Mouse (Mus musculus) ovary, adult 2 months (tissue): ENCODE measurements around the gene Hist1h3a. TPM values are rescaled to one million over a fixed set of nuclear protein-coding genes. Genes with fewer than 3 reads are reported as not detected.

Source experiments
- polyA plus RNA-seq: library from polyadenylated mRNA; depleted of rRNA; stranded (reverse); fragments of >200 nt; gene quantifications from 2 replicates; pipeline ENCODE4 v1.2.3, GENCODE M21; 2012; rRNA removed

Hist1h3a gene
- polyA plus RNA-seq = 37.1 and 48.7 TPM in 2 replicates

GRCm38 (mm10) chr13:23761871-23762821 is at the start of gene Hist1h3a:
Gene Hist1h3a (minus strand): TSS chr13:23762386.

GRCm38 (mm10) chr13:23806422-23807052 is 44.4 kb upstream of the Hist1h3a start, which contains the start of gene Slc17a2:
Gene Slc17a2 (plus strand): TSS chr13:23806993.

DNA sequence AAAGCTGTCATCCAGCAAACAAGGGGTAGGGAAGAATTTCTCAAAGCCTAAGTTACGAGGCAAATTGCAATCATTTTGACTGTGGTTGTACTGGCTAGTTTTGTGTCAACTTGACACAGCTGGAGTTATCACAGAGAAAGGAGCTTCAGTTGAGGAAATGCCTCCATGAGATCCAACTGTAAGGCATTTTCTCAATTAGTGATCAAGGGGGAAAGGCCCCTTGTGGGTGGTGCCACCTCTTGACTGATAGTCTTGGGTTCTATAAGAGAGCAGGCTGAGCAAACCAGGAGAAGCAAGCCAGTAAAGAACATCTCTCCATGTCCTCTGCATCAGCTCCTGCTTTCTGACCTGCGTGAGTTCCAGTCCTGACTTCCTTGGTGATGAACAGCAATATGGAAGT is 7.4 kb upstream of the Hist1h3a start, which contains the start of gene Trim38:
Gene Trim38 (plus strand): TSS at position 301 of the 400 bp plus-strand sequence.

DNA sequence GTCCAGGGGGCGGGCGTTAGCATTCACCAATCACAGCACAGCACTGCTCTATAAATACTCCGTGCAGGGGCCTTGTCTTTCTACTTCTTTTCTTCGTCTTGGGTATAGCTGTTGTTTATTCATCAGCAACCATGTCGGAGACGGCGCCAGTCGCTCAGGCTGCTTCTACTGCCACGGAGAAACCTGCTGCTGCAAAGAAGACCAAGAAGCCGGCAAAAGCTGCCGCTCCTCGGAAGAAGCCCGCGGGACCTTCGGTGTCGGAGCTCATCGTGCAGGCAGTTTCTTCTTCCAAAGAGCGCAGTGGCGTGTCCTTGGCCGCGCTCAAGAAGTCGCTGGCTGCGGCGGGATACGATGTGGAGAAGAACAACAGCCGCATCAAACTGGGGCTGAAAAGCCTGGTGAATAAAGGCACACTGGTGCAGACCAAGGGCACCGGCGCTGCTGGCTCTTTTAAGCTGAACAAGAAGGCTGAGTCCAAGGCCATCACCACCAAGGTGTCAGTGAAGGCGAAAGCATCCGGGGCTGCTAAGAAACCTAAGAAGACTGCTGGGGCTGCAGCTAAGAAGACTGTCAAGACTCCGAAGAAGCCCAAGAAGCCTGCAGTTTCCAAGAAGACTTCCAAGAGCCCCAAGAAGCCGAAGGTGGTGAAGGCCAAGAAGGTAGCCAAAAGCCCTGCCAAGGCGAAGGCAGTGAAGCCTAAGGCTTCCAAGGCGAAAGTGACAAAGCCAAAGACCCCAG is 1.6 kb upstream of the Hist1h3a start, which contains the start of gene Hist1h1a:
Gene Hist1h1a (plus strand): TSS at position 81 of the 738 bp plus-strand sequence.

DNA sequence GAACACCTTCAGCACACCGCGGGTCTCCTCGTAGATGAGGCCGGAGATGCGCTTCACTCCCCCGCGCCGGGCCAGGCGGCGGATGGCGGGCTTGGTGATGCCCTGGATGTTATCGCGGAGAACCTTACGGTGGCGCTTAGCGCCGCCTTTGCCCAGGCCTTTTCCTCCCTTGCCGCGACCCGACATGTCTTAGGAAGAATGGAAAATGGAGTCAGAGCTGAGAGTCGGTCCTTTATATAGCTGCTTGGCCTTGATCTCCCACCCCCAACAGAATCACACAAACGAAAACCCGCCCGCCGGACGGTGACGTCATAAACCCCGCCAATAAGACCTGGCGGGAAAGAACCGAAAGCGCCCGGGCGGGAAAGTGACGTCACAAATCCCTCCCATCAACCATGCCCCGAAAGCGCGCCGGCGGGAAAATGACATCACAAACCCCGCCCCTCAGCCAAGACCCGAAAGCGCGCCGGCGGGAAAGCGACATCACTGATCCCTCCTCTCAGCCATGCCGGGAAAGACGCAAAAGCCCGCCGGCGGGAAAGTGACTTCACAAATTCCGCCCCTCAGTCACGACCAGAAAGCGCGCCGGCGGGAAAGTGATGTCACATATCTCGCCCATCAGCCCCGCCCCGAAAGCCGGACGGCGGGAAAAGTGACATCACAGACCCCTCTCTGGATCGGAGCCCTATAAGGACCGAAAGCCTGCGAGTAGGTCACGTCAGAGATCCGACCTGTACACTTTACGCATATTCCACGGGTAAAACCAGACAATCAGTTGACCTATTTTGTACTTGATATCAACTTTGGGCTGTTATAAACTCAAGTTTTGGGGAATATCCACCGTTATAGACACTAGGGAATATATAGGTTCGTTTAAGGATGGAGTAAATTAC is 968 bp downstream of the Hist1h3a start, which contains the start of gene Hist1h4a:
Gene Hist1h4a (minus strand): TSS at position 259 of the 893 bp plus-strand sequence.

DNA sequence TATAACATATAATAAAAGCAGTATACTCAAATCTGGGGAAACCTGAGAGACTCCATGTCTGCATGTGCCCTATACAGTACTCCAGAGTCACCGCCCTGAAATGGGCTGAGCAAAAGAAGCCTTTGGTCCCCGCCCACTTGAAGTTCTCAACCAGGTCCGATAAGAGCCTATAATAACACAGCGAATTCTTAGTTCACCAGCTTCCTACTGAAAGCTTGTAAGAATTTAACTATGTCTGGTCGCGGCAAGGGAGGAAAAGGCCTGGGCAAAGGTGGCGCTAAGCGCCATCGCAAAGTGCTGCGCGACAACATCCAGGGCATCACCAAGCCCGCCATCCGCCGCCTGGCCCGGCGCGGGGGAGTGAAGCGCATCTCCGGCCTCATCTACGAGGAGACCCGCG is 5.4 kb downstream of the Hist1h3a start, which contains the start of gene Hist1h4b:
Gene Hist1h4b (plus strand): TSS at position 224 of the 400 bp plus-strand sequence.

GRCm38 (mm10) chr13:23752067-23752741 is 10.0 kb downstream of the Hist1h3a start, which contains the start of gene Hist1h3b:
Gene Hist1h3b (plus strand): TSS chr13:23752267.

GRCm38 (mm10) chr13:23750839-23751477 is 11.2 kb downstream of the Hist1h3a start, which contains the start of gene Hist1h2ab:
Gene Hist1h2ab (plus strand): TSS chr13:23751126.

DNA sequence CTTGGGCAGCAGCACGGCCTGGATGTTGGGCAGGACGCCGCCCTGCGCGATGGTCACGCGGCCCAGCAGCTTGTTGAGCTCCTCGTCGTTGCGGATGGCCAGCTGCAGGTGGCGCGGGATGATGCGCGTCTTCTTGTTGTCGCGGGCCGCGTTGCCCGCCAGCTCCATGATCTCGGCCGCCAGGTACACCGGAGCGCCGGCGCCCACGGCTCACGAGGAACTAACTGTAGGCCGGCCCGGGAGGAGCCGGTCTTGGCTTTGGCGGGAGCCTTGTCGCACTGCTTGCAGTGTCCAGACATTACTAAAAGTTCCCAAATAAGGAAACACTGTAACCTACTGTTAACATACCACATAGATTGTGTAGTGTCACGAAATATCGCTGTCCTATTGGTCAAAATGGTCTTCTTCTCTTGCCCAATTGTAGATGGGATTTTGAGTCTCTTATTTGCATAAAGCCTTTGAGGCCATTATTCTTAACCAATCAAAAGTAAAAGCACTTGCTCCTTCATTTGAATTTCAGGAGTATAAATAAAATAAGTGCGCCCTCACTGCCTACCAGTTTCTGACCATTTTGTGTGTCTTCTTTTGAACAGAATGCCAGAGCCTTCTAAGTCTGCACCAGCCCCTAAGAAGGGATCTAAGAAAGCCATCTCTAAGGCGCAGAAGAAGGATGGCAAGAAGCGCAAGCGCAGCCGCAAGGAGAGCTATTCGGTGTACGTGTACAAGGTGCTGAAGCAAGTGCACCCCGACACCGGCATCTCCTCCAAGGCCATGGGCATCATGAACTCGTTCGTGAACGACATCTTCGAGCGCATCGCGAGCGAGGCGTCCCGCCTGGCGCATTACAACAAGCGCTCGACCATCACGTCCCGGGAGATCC is 15.7 kb downstream of the Hist1h3a start, which contains the start of gene Hist1h2bb:
Gene Hist1h2bb (plus strand): TSS at position 534 of the 880 bp plus-strand sequence.

GRCm38 (mm10) chr13:23745381-23746161 is 16.6 kb downstream of the Hist1h3a start, which contains the start of gene Hist1h3c:
Gene Hist1h3c (minus strand): TSS chr13:23745602.

GRCm38 (mm10) chr13:23738677-23739068 is 23.5 kb downstream of the Hist1h3a start, which contains the start of gene Hist1h1c:
Gene Hist1h1c (plus strand): TSS chr13:23738808.

Other genes starting within 250 kb of the Hist1h3a start
- gene Hist1h4h, start 231.3 kb downstream of the Hist1h3a start, polyA plus RNA-seq = 61.1 and 64.4 TPM in 2 replicates
- gene Hist1h2af, start 228.5 kb downstream of the Hist1h3a start, polyA plus RNA-seq = 294 and 1,013 TPM in 2 replicates
- 48.3 and 64.0 TPM in 2 replicates for gene Hist1h3g, start 227.0 kb downstream of the Hist1h3a start, polyA plus RNA-seq
- 5.4 and 6.9 TPM in 2 replicates for gene Hist1h2bh, start 219.0 kb downstream of the Hist1h3a start, polyA plus RNA-seq
- gene Hist1h3f, start 218.3 kb downstream of the Hist1h3a start, polyA plus RNA-seq = 11.5 and 15.6 TPM in 2 replicates
- gene Hist1h4f, start 210.7 kb downstream of the Hist1h3a start, polyA plus RNA-seq = 11.2 and 13.2 TPM in 2 replicates
- 0.21 and 0.27 TPM in 2 replicates for gene Hist1h1d, start 209.1 kb downstream of the Hist1h3a start, polyA plus RNA-seq
- gene Hist1h3e, start 200.0 kb downstream of the Hist1h3a start, polyA plus RNA-seq = 47.5 and 78.7 TPM in 2 replicates
- 24.2 and 35.8 TPM in 2 replicates for gene Hist1h2ae, start 191.2 kb downstream of the Hist1h3a start, polyA plus RNA-seq
- 52.2 and 87.2 TPM in 2 replicates for gene Hist1h2bg, start 191.0 kb downstream of the Hist1h3a start, polyA plus RNA-seq
- 15.9 and 25.7 TPM in 2 replicates for gene Hist1h2bf, start 188.2 kb downstream of the Hist1h3a start, polyA plus RNA-seq
- 17.3 and 24.2 TPM in 2 replicates for gene Hist1h2ad, start 188.0 kb downstream of the Hist1h3a start, polyA plus RNA-seq
- gene Hist1h3d, start 186.6 kb downstream of the Hist1h3a start, polyA plus RNA-seq = 18.4 and 28.3 TPM in 2 replicates
- gene Hist1h4d, start 180.8 kb downstream of the Hist1h3a start, polyA plus RNA-seq = 10.1 and 14.2 TPM in 2 replicates
- gene Hist1h2be, start 141.3 kb downstream of the Hist1h3a start, polyA plus RNA-seq = 2.6 and 3.4 TPM in 2 replicates
- gene Hist1h1e, start 139.8 kb downstream of the Hist1h3a start, polyA plus RNA-seq = 2.3 and 2.7 TPM in 2 replicates
- gene Hist1h2ac, start 78.4 kb downstream of the Hist1h3a start, polyA plus RNA-seq = 2.6 and 3.1 TPM in 2 replicates
- gene Hist1h2bc, start 78.2 kb downstream of the Hist1h3a start, polyA plus RNA-seq = 251 and 289 TPM in 2 replicates
- gene Hist1h1t, start 66.6 kb downstream of the Hist1h3a start, polyA plus RNA-seq = not detected in 2 replicates
- 9.0 and 13.0 TPM in 2 replicates for gene Hist1h4c, start 63.9 kb downstream of the Hist1h3a start, polyA plus RNA-seq
- 11.5 and 18.9 TPM in 2 replicates for gene Hfe, start 51.5 kb downstream of the Hist1h3a start, polyA plus RNA-seq
- gene Hist1h1c, start 23.6 kb downstream of the Hist1h3a start, polyA plus RNA-seq = 35.1 and 42.3 TPM in 2 replicates
- gene Hist1h3c, start 16.8 kb downstream of the Hist1h3a start, polyA plus RNA-seq = 43.8 and 64.9 TPM in 2 replicates
- gene Hist1h2bb, start 15.7 kb downstream of the Hist1h3a start, polyA plus RNA-seq = 18.2 and 27.3 TPM in 2 replicates
- gene Hist1h2ab, start 11.3 kb downstream of the Hist1h3a start, polyA plus RNA-seq = 36.8 and 63.0 TPM in 2 replicates
- 36.8 and 58.4 TPM in 2 replicates for gene Hist1h3b, start 10.1 kb downstream of the Hist1h3a start, polyA plus RNA-seq
- gene Hist1h4b, start 5.4 kb downstream of the Hist1h3a start, polyA plus RNA-seq = 6.5 and 10.1 TPM in 2 replicates
- 17.5 and 20.9 TPM in 2 replicates for gene Hist1h4a, start 1.2 kb downstream of the Hist1h3a start, polyA plus RNA-seq
- 0.79 and 1.0 TPM in 2 replicates for gene Hist1h1a, start 1.3 kb upstream of the Hist1h3a start, polyA plus RNA-seq
- gene Trim38, start 7.5 kb upstream of the Hist1h3a start, polyA plus RNA-seq = 0.09 TPM in 1 of 2 replicates, not detected in the other
- 0.09 TPM in 1 of 2 replicates, not detected in the other for gene Slc17a2, start 44.6 kb upstream of the Hist1h3a start, polyA plus RNA-seq
- not detected in 2 replicates for gene Slc17a3, start 77.0 kb upstream of the Hist1h3a start, polyA plus RNA-seq
- not detected in 2 replicates for gene Slc17a1, start 105.4 kb upstream of the Hist1h3a start, polyA plus RNA-seq
- 0.09 TPM in 1 of 2 replicates, not detected in the other for gene Slc17a4, start 152.6 kb upstream of the Hist1h3a start, polyA plus RNA-seq
- not detected in 2 replicates for gene Hist1h2ba, start 171.8 kb upstream of the Hist1h3a start, polyA plus RNA-seq
- 2.5 and 4.9 TPM in 2 replicates for gene Hist1h2aa, start 172.1 kb upstream of the Hist1h3a start, polyA plus RNA-seq
- not detected in 2 replicates for gene Scgn, start 228.8 kb upstream of the Hist1h3a start, polyA plus RNA-seq